Mouse (Mus musculus): ENCODE data around the gene Gpr119.

Gpr119 gene

GRCm38 (mm10) chrX:48674171-48674570 is at the start of gene Gpr119:
Gene Gpr119 (minus strand): TSS chrX:48674478.
- peak; percentile 2 to 3 for DNase-seq

GRCm38 (mm10) chrX:48712846-48713245 is 38.6 kb upstream of the Gpr119 start:
- no peak for DNase-seq

GRCm38 (mm10) chrX:48709701-48710100 is 35.4 kb upstream of the Gpr119 start:
- DNase-seq, result no peak

- peak; percentile 90 to 94 for DNase-seq
Observed at GRCm38 (mm10) chrX:48694864-48695371, 20.6 kb upstream of the Gpr119 start, which contains the start of gene Rbmx2. Gene Rbmx2 (plus strand): TSS chrX:48695004.

GRCm38 (mm10) chrX:48694460-48694859 is 20.2 kb upstream of the Gpr119 start:
- no peak for DNase-seq

- no peak for DNase-seq
Observed at GRCm38 (mm10) chrX:48683857-48684256, 9.6 kb upstream of the Gpr119 start.

- DNase-seq, result peak; percentile 63 to 72
Observed at GRCm38 (mm10) chrX:48683451-48683850, 9.2 kb upstream of the Gpr119 start.

GRCm38 (mm10) chrX:48671714-48672113 is 2.6 kb downstream of the Gpr119 start:
- DNase-seq, result no peak

- peak; percentile 4 to 10 for DNase-seq
Observed at GRCm38 (mm10) chrX:48669588-48669987, 4.7 kb downstream of the Gpr119 start.

GRCm38 (mm10) chrX:48666807-48667206 is 7.5 kb downstream of the Gpr119 start:
- DNase-seq, result peak in 1 of 2 experiments; percentile 1

GRCm38 (mm10) chrX:48644122-48644521 is 30.2 kb downstream of the Gpr119 start:
- DNase-seq, result peak; percentile 30 to 59

- DNase-seq, result no peak
Observed at GRCm38 (mm10) chrX:48637032-48637431, 37.2 kb downstream of the Gpr119 start.

GRCm38 (mm10) chrX:48624054-48624420 is 50.2 kb downstream of the Gpr119 start:
- DNase-seq, result no peak

GRCm38 (mm10) chrX:48623379-48624053 is 50.8 kb downstream of the Gpr119 start, which contains the start of gene Slc25a14:
Gene Slc25a14 (plus strand): TSS chrX:48623413.
- DNase-seq, result peak; percentile 82 to 89

- DNase-seq, result no peak
Observed at GRCm38 (mm10) chrX:48623049-48623378, 51.3 kb downstream of the Gpr119 start.

Data from kidney, postnatal 4 days (tissue).